In genomic region chr3:53475889-53476288, GRCm38 (mm10) we compare ENCODE assay signal across 9 mouse cellular contexts. TPM values are rescaled to one million over a fixed set of nuclear protein-coding genes. Genes with fewer than 3 reads are reported as not detected.
DNase-seq lines count a peak whose midpoint lies in the region; ATAC-seq and TF ChIP-seq lines count a peak whose summit lies in the region.
"Had no signal": no experiment of that assay in that cellular context is flagged by ENCODE, and none has a peak within 500 bp of the region (broad histone marks: within the 10 kb centered on the region; RNA-seq: fewer than 3 reads in every experiment).

No protein-coding gene starts in this region.

- H3K4me2 ChIP-seq in forebrain, embryonic 12.5 days: no peak overlapping the region
- no peak overlapping the region for H3K4me2 ChIP-seq in forebrain, embryonic 11.5 days (ENCODE audit: low read depth, low read length, severe bottlenecking)
- H3K4me2 ChIP-seq in intestine, postnatal 0 days (replicated peaks; ENCODE audit: low read depth): no peak overlapping the region
- H3K4me2 ChIP-seq: heart, embryonic 13.5 days had no signal

- no peaks in the 10 kb centered on the region for H3K9me3 ChIP-seq in forebrain, embryonic 12.5 days
- no peaks in the 10 kb centered on the region for H3K9me3 ChIP-seq in forebrain, embryonic 11.5 days (ENCODE audit: control insufficient read depth, low read length)
- H3K9me3 ChIP-seq in intestine, postnatal 0 days (ENCODE audit: control insufficient read depth): no peaks in the 10 kb centered on the region
- H3K9me3 ChIP-seq: heart, embryonic 13.5 days had no signal

- no peaks in the 10 kb centered on the region for H3K27me3 ChIP-seq in forebrain, embryonic 12.5 days
- H3K27me3 ChIP-seq in forebrain, embryonic 11.5 days (ENCODE audit: control insufficient read depth, insufficient read depth, low read length): no peaks in the 10 kb centered on the region
- H3K27me3 ChIP-seq in spleen, adult 2 months (ENCODE audit: control insufficient read depth, insufficient read depth, low read length): no peaks in the 10 kb centered on the region
- no peaks in the 10 kb centered on the region for H3K27me3 ChIP-seq in intestine, postnatal 0 days (replicated peaks; ENCODE audit: control insufficient read depth, insufficient read depth, low read length)
- H3K27me3 ChIP-seq: heart, embryonic 13.5 days had no signal

- H3K27ac ChIP-seq in forebrain, embryonic 12.5 days: no peak overlapping the region
- no peak overlapping the region for H3K27ac ChIP-seq in forebrain, embryonic 11.5 days (ENCODE audit: low read depth, low read length)
- H3K27ac ChIP-seq in spleen, adult 2 months (ENCODE audit: insufficient read depth, low read length): no peak overlapping the region
- H3K27ac ChIP-seq in intestine, postnatal 0 days (ENCODE audit: low read depth, low read length): no peak overlapping the region
- H3K27ac ChIP-seq: heart, embryonic 13.5 days had no signal

- no peak for DNase-seq in forebrain, embryonic 11.5 days (ENCODE audit: low spot score)
- no peak for DNase-seq in spleen, adult 2 months (ENCODE audit: low read depth in 1 of 2, low spot score in 2 of 2)
- no peak for DNase-seq in spleen, postnatal 14 days (ENCODE audit: low spot score in 2 of 2)
- peak; percentile 67 for DNase-seq in embryo, embryonic 10 days (ENCODE audit: low spot score)
- peak; percentile 50 for DNase-seq in lung, postnatal 14 days
- peak; percentile 52 for DNase-seq in thymus, postnatal 4 days

- WGBS in forebrain, embryonic 12.5 days: 76% methylated on average over 6 of the region's 6 CpGs
- WGBS in forebrain, embryonic 11.5 days: 72% methylated on average over 6 of the region's 6 CpGs
- WGBS in spleen, adult 2 months: 68% methylated on average over 6 of the region's 6 CpGs
- WGBS in intestine, postnatal 0 days: 44% methylated on average over 6 of the region's 6 CpGs

- H3K9ac ChIP-seq in forebrain, embryonic 12.5 days: no peak overlapping the region
- H3K9ac ChIP-seq in forebrain, embryonic 11.5 days (ENCODE audit: low read length): no peak overlapping the region
- H3K9ac ChIP-seq in intestine, postnatal 0 days (ENCODE audit: low read depth, low read length): no peak overlapping the region
- H3K9ac ChIP-seq: heart, embryonic 13.5 days had no signal

- H3K36me3 ChIP-seq in forebrain, embryonic 12.5 days (replicated peaks): peaks cover 88% of the 10 kb centered on the region
- H3K36me3 ChIP-seq in forebrain, embryonic 11.5 days (ENCODE audit: control insufficient read depth, insufficient read depth, low read length): peaks cover 16% of the 10 kb centered on the region
- H3K36me3 ChIP-seq in spleen, adult 2 months (ENCODE audit: control insufficient read depth, insufficient read depth, low read length): peaks cover 58% of the 10 kb centered on the region
- peaks cover 89% of the 10 kb centered on the region for H3K36me3 ChIP-seq in intestine, postnatal 0 days (ENCODE audit: control insufficient read depth, insufficient read depth)

- H3K4me1 ChIP-seq in forebrain, embryonic 12.5 days: no peaks in the 10 kb centered on the region
- H3K4me1 ChIP-seq in forebrain, embryonic 11.5 days (replicated peaks; ENCODE audit: control insufficient read depth, insufficient read depth, low read length): no peaks in the 10 kb centered on the region
- H3K4me1 ChIP-seq in spleen, adult 2 months (ENCODE audit: control insufficient read depth, insufficient read depth, insufficient read length): no peaks in the 10 kb centered on the region
- no peaks in the 10 kb centered on the region for H3K4me1 ChIP-seq in intestine, postnatal 0 days (replicated peaks; ENCODE audit: control insufficient read depth, insufficient read depth, low read length)
- H3K4me1 ChIP-seq: heart, embryonic 13.5 days had no signal

- H3K4me3 ChIP-seq in forebrain, embryonic 12.5 days (replicated peaks): no peak overlapping the region
- H3K4me3 ChIP-seq in forebrain, embryonic 11.5 days (ENCODE audit: low read depth, low read length): no peak overlapping the region
- no peak overlapping the region for H3K4me3 ChIP-seq in spleen, adult 2 months (ENCODE audit: extremely low read depth, insufficient read depth, insufficient read length)
- H3K4me3 ChIP-seq in intestine, postnatal 0 days (ENCODE audit: low read depth, low read length): no peak overlapping the region
- H3K4me3 ChIP-seq: heart, embryonic 13.5 days had no signal

- TF ChIP-seq POLR2A in spleen, adult 2 months (IDR thresholded peaks at IDR 0.05; ENCODE audit: low read depth, low read length): no peak

- TF ChIP-seq CTCF in spleen, adult 2 months (IDR thresholded peaks at IDR 0.05; ENCODE audit: extremely low read depth, insufficient read depth, insufficient read length, insufficient replicate concordance): peak; percentile 42; the same call in 1 of the 2 replicates
- peak; percentile 79 for TF ChIP-seq CTCF in intestine, postnatal 0 days (IDR thresholded peaks at IDR 0.05; ENCODE audit: low read depth)

- ATAC-seq in forebrain, embryonic 12.5 days (ENCODE audit: low FRiP score): 0 out of 2 replicates have a peak, but pooled peaks have one; percentile 37
- no peak for ATAC-seq in forebrain, embryonic 11.5 days (replicated peaks; ENCODE audit: low FRiP score)
- no peak for ATAC-seq in intestine, postnatal 0 days

RNA-seq across cellular contexts. Expression of gene Proser1, which starts 12.4 kb away (rescaled TPM):
- polyA plus RNA-seq in forebrain, embryonic 12.5 days (2016; fragmentation: Nextera tagmentation; extraction: Ambion mirVana): 29.4 and 31.2 TPM in 2 replicates
- polyA plus RNA-seq in forebrain, embryonic 11.5 days (2014; fragmentation: Nextera tagmentation; extraction: Ambion mirVana): 31.5 and 34.7 TPM in 2 replicates
- polyA plus RNA-seq in spleen, adult 2 months (2012; rRNA removed): 38.2 and 42.8 TPM in 2 replicates
- polyA plus RNA-seq in intestine, postnatal 0 days (2015; fragmentation: Nextera tagmentation; extraction: Ambion mirVana): 8.9 and 9.7 TPM in 2 replicates

RNA-seq across cellular contexts. Expression of gene Stoml3, which starts 12.6 kb away (rescaled TPM):
- polyA plus RNA-seq in forebrain, embryonic 12.5 days (2016; fragmentation: Nextera tagmentation; extraction: Ambion mirVana): not detected in 2 replicates
- not detected in 2 replicates for polyA plus RNA-seq in forebrain, embryonic 11.5 days (2014; fragmentation: Nextera tagmentation; extraction: Ambion mirVana)
- polyA plus RNA-seq in spleen, adult 2 months (2012; rRNA removed): not detected in 2 replicates
- not detected in 2 replicates for polyA plus RNA-seq in intestine, postnatal 0 days (2015; fragmentation: Nextera tagmentation; extraction: Ambion mirVana)
- polyA plus RNA-seq: heart, embryonic 13.5 days had no signal

RNA-seq across cellular contexts. Expression of gene Nhlrc3, which starts 12.8 kb away (rescaled TPM):
- 13.3 and 13.8 TPM in 2 replicates for polyA plus RNA-seq in forebrain, embryonic 12.5 days (2016; fragmentation: Nextera tagmentation; extraction: Ambion mirVana)
- polyA plus RNA-seq in forebrain, embryonic 11.5 days (2014; fragmentation: Nextera tagmentation; extraction: Ambion mirVana): 9.9 and 10.4 TPM in 2 replicates
- polyA plus RNA-seq in spleen, adult 2 months (2012; rRNA removed): 7.0 and 7.1 TPM in 2 replicates
- polyA plus RNA-seq in intestine, postnatal 0 days (2015; fragmentation: Nextera tagmentation; extraction: Ambion mirVana): 21.0 and 22.8 TPM in 2 replicates

Comparison
In these comparisons a context has a peak if more than half of its experiments do, and no peak if none do; other contexts are left out.
1. DNase-seq: peak in embryo, embryonic 10 days (single experiment), lung, postnatal 14 days (single experiment) and thymus, postnatal 4 days (single experiment); none in forebrain, embryonic 11.5 days (single experiment), spleen, adult 2 months (0 of 2) and spleen, postnatal 14 days (0 of 2).